Mouse (Mus musculus) adrenal gland, postnatal 10 days (tissue): ENCODE measurements around the gene Cntnap1. TPM values are rescaled to one million over a fixed set of nuclear protein-coding genes. Genes with fewer than 3 reads are reported as not detected.
"Not testable (repeated sequence)": the region's sequence is repeated elsewhere in the genome, so short reads cannot be mapped to it uniquely, and the experiment has no call there.

ENCODE experiments used
- DNase-seq: peaks from one replicate; pipeline ENCODE4 v3.0.0; 2021; ENCODE audit warnings: mixed read lengths
- long read RNA-seq, 2 experiments: library from polyadenylated mRNA; stranded (forward); transcript quantifications; one replicate each; pipeline ENCODE4 v2.0.0; 2021
- total RNA-seq, 2 experiments: library from RNA; stranded (reverse); gene quantifications; 2 replicates each; pipeline ENCODE4 v1.2.3; 2021

The Cntnap1 gene
- total RNA-seq = 10 to 100 TPM; 12.1 to 15.9 TPM
- long read RNA-seq, experiment 1 = 0 reads
- long read RNA-seq, experiment 2, full-length matches to known transcripts = 1 of 2 reads
- long read RNA-seq, experiment 2, partial matches to known transcripts = 0 of 2 reads
- long read RNA-seq, experiment 2, other reads (novel, unspliced or antisense) = 1 of 2 reads

DNA sequence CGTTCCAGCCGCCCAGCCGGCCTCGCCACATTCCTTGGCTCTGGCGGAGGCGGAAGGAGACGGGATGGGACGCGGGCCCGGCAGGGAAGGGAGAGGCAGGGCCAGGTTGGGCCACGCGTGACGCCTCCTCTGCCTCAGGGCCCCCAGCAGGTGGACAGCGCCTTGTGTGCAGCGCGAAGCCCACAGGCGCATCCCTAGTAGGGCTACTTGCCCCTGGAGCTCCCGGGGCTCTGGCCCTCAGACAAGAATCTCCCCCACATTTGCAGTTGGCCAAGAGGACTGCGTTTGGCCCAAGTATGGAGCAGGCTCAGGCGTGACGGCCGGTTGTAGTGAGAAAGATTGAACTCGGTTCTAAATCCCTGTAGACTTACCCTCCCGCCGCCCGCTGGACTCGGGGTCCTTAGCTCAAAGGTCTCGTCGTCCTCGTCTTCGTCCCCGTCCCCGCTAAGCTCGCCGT lies at the start of gene Cntnap1:
Cntnap1 (plus strand) TSS at position 170 of the 457 bp plus-strand sequence.
- DNase-seq = peak; percentile 77

DNA sequence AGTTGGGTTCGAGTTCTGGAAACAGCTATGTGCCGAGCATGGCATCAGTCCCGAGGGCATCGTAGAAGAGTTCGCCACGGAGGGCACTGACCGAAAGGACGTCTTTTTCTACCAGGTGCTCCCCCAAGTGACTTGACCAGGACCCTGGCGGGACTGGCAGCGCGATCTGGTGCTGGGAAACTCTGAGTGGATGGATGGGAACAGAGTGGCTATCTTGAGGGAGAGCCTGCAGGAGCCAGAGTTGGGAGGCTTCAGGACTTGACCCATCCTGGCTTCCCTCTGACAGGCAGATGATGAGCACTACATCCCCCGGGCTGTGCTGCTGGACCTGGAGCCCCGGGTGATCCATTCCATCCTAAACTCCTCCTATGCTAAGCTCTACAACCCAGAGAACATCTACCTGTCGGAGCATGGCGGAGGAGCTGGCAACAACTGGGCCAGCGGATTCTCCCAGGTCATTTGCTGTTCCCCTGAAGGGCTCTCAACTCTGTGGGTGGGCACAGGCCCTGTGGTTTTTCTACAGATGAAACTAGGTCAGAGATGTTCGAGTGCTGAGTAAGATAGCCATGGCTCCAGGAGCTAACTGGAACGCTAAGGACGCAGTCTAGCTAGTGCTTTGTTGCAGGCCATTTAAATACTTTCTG lies 49.7 kb upstream of the Cntnap1 start:
- no peak for DNase-seq

DNA sequence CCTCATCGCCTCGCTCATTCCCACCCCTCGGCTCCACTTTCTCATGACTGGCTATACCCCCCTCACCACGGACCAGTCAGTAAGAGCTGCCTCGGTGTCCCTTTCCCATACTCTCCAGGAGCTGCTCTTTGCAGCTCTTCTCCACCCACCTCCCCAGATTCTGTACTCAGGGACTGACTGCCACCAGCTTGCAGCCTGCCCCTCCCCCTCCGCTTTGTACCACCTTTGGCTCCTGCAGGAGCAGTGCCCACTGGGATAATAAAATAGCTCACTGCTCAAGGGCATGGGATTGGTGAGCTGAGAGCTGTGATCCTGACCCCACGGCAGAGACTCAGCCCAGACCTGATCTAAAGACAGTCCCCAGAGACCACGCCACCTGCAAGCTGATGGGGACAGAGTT lies 45.8 kb upstream of the Cntnap1 start:
- not testable (repeated sequence) for DNase-seq

DNA sequence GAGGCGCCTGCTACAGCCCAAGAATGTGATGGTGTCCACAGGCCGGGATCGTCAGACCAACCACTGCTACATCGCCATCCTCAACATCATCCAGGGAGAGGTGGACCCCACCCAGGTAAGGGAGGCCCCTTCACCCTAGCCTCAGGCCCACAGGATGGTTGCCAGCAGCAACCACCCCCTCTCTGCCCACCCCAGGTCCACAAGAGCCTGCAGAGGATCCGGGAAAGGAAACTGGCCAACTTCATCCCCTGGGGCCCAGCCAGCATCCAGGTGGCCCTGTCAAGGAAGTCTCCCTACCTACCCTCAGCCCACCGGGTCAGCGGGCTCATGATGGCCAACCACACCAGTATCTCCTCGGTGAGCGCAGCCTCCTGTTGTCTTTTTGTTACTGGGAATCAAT lies 45.3 kb upstream of the Cntnap1 start:
- not testable (repeated sequence) for DNase-seq

DNA sequence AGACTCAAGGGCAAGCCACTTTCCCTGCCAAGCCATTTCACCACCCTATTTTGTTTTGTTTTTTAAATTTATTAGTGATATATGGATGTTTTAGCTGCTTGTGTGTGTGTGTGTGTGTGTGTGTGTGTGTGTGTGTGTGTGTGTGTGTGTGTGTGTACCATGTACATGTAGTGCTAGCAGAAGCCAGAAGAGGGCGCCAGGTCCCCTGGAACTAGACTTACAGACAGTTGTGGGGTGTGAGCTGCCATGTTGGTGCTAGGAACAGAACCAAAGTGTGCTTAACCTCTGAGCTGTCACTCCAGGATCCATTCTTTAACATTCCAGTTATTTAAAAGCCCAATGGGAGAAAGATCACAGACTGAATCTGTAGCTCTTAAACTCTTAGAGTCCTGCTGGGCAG lies 43.2 kb upstream of the Cntnap1 start:
- no peak for DNase-seq

DNA sequence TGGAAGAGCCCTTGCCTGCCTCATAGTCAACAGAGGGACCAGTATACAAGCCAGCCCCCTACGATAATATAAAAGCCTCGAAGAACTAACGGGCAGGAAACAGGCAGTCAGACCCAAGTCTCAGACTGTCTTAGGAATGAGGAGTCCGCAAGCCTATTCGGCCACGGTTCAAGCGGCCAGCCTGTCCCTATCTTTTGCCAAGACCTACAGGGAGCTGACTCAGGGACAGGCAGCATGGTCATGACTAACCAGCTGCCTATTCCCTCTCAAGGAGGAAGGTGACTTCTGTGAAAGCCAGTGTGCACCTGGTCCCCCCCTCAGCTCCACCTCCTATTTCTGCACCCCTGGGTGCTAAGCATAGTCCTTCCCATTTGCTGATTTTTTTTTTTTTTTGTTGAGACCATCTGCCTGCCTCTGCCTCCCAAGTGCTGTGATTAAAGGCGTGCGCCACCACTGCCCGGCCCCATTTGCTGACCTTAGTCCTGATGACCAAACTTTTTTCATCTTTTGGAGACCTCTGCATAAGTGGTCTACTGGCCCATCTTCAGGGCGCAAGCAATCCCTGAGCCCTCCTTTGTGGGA lies 41.2 kb upstream of the Cntnap1 start:
- peak; percentile 40 for DNase-seq

DNA sequence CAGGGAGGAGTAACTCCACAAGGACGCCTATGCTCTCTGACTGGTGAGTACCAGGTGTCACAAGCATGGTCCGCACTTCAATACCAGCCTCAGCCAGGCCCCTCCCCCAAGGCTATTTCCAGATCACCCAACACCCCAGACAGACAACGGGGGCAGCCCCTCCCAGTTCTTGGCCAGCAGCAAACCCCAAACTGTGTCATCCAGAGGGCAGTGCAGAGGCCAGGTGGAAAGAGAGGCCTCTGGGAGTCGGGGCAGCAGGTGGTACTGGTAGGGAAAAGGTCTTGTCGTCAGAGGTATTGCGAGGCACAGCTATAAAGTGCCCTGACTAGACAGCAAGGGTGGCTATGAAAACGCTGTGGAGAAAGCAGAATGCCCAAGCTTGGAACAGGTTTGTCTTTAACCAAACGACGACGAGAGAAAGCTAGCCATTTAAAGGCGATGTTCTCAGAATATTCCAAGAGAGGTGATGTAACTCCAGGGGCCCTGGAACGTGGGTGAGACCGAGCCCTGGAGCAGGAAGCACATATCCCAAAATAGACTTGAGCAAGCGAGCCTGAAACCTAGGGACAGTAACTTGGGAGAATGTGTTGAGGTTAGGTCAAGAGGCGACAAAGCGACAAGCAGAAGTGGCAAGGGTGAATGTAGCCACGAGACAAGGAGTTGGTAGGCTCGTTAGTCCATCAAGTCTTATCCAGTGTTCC lies 40.1 kb upstream of the Cntnap1 start:
- peak; percentile 54 for DNase-seq

DNA sequence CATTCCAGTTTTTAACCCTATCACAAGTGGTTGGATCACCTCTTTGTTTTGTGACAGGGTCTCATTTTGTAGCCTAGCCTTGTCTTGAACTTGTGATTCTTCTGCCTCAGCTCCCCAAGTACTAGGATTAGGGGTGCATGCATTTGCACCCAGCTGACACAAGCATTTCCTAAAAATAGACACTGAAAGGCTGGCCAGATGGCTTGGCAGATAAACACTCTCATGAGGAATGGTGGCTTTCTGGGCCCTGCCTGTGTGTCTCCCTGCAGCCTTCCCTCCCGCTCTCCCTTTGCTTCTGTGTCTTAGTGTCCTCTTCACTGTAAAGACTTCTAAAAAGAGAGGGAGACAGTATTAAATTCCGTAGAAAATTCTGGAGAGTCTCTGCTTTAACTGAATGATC lies 39.1 kb upstream of the Cntnap1 start:
- no peak for DNase-seq

DNA sequence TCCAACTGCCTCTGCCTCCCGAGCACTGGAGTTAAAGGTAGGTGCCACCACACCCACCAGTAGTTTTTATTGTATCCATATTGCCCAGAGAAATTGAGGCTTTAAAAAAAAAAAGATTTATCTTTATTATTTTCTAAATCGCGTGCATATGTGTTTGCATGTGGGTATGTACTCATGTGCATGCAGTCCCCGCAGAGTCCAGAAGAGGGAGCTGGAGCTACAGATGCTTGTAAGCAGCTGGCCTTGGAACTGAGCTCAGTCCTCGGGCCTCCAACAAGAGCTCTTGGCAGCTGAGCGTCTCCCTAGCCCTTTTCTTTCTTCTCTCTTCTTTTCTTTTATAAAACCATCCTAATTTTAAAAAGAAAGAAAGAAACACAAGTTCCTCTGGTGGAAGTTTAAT lies 38.6 kb upstream of the Cntnap1 start:
- DNase-seq = peak; percentile 56

DNA sequence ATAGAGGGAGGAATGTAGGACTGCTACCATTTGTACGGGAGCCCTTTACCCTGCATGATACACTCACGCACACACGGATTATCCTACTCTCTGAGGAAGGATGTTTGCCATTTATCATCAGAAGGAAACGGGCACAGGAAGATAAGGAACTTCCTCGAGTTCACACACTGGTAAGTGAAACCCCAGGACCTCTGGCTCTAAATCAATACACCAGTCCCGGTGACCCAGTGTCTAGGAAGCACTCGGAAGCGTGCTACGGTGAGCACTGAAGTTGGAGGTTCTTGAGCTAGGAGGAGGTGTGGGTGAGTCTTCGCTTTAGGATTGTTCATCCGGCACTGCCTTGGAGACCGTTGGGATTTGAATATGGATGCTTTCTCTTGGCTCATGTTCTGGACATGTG lies 37.3 kb upstream of the Cntnap1 start:
- DNase-seq = no peak

DNA sequence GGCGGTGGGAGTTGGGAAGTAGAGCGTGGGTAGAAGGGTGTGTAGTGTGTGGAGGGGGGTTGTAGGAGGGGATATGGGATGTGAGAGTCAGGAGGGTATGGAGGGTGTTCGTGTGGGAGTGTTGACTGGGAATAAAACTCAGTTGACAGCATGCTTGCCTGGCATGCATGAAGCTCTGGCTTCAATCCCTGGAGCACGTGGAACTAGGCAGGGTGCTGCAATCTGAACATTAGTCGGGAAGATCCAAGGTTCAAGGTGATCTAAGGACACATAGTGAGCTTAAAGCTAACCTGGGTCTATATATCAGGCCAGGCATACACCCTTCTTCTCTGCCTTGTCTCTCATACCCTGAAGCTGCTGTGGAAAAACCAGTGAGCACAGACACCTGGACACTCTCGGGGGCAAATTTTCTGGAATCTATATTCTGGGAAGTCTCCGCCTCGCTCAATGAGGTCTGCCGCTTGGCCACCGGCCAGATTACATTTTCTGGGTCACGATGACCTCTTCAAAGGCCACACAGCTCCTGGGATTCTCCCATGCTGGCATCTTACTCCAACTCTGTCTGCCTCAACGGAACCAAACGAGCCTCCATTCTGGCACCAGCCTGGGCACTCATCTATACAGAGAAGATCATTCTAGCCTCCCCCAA lies 36.0 kb upstream of the Cntnap1 start:
- DNase-seq = peak; percentile 78

DNA sequence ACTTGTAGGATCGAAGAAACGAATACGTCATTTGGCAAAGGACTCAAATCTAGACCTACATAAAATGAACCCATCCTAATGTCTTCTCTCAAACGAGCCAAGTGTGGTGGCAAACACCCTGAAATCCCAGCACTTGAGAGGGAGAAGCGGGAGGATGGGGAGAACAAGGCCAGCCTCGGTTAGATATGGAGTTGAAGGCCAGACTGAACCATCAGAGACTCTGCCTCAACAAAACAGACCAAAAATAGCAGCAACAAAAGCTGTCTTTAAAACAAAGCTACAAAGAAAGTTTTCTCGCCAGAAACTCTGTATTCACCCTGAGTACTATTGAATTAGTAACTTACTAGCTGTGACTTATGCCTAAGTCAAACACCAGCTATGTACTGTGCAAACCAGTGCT lies 33.3 kb upstream of the Cntnap1 start:
- DNase-seq = no peak

DNA sequence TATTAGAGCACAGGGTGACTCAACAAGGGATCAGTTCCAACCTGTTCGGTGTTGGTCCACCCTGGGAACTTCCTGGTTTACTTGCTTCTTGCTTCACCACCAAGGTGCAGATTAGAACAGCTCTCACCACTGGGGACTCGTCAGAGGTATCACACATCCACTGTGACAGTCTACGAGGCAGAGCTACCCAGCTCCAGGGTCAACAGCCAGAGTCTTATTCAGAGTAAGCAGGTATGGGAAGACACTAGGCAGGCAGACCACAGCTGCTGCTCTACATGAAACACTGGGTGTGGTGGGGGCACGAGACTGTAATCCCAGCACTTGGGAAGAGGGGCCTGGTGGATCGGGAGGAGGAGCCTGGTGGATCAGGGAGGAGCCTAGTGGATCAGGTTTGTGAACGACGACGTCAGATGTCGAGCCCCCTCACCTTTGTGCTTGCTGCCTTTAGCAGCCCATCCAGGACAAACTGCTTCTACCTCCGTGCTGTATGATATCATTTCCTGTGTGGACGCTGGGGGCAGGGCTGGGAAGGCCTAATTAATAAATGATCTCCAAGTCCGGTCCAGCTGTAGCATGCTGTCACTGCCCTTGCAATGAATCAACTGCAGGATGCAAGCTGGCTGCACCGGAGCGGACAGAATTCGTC lies 31.7 kb upstream of the Cntnap1 start:
- DNase-seq = peak; percentile 61

DNA sequence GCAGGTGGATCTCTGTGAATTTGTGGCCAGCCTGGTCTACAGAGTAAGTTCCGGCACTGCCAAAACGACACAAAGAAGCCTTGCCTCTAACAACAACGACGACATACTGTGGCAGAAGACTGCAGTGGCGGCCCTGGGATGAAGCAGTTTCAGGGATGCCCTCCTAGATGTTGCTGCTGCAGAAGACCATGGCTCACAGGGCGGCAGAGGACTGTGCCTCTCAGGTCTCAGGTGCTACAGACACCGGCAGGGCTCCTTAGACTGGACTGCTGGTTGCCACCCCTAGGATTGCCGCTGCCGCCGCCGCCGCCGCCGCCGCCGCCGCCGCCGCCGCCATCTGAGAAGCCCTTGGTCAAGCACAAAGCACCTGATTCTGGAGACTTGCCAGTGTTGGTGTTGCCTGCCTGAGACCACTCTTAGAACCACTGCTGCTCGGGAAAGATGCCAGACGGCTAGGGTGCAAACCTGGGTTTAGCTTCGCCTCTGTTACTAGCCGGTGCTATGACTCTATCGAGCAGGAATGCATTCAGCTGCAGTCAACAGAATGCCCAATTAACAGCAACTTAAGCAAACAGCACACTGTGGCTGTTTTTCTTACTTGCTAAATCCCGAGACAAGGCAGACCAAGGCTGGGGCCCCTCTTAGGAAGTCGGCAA lies 30.0 kb upstream of the Cntnap1 start:
- no peak for DNase-seq

DNA sequence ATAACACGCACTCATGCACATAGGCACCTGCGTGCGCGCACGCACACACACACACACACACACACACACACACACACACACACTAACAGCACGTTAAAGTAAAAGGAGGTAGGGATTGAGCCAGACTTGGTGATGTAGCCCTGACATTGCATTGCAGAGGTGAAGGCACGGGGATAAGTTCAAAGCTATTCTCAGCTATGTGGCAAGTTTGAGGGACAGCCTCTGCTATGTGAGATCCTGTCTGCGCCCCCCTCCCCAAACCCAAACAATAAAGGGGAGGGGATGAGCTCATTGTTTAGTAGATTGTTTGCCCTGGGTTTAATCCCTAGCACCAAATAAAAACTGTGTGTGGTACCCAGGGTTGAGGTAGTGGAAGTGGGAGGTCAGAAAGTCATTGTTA lies 29.2 kb upstream of the Cntnap1 start:
- DNase-seq = no peak

DNA sequence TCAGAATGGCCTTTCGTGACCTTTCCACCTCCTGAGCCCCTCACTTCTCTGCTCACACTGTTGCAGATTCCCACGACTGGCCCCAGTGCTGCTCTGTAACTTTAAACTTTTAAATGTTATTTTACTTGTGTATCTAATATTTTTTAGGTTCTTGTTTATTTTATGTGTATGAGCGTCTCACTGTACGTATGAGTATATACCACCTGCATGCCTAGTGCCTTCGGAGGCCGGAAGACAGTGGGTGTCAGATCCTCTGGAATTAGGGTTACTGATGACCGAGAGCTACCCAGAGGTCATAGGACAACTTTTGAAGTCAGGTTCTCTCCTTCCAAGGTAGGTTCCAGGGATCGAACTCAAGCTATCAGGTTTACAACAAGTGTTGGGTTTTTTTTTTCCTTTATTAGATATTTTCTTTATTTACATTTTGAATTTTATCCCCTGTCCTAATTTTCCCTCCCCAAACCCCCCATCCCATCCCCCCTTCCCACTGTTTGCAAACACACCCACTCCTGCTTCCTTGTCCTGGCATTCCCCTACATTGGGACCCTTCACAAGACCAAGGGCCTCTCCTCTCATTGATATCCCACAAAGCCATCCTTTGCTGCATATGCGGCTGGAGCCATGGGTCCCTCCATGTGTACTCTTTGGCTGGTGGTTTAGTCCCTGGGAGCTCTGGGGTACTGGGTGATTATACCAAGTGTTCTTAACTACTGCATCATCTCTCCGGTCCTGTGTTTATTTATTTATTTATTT lies 27.9 kb upstream of the Cntnap1 start:
- no peak for DNase-seq

DNA sequence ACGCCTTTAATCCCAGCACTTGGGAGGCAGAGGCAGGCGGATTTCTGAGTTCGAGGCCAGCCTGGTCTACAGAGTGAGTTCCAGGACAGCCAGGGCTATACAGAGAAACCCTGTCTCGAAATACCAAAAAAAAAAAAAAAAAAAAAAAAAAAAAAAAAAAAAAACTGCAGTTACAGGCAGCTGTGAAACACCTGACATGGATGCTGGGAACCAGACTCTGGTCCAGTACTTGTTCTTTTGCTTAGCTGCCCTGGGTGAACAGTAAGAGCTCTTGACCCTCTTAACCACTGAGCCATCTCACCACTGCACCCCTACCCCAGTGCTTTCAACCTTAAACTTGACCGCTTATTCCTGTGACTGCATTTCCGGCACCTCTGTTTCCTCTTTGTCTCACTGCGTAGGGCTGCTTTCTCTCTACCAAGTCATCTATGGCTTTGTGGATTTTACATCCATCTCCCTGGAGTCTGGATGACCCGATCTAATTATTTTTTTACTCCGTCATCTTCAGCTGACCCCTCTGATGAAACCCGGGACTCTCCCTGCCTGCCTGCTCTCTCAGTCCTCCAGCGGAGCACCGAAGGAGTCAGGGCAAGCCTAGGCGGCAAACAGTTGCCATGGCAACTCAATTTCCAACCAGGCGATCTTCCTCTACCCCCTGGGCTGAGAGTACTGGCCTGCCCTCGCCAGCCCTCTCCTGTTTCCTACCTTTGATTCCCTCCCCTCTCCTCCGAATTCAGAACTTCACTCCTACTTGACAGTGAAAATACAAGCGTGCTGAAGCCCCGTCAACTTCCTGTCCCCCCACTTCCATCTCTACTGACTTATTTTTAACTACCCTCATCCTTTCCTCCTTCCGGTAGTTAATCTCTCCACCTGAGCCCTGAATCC lies 26.7 kb upstream of the Cntnap1 start:
- peak; percentile 47 for DNase-seq

DNA sequence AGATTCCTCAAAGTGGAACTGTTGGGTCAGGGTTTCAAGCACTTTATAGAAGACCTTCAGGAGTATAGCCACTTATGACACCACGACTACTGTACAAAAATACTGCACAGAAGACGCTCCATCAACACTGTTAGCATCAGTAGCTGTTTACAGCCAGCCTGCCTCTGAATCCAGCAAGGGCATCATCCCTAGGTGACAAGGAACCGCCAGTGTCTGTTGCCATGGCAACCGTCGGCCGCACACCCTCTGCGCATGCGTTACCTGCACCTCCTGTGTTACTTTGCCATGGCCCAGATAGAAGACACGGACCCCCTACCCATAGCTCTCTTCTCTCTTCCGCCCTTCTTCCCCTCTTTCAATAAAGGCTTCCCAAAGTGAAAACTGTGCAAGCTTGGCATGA lies 23.9 kb upstream of the Cntnap1 start:
- DNase-seq = no peak

DNA sequence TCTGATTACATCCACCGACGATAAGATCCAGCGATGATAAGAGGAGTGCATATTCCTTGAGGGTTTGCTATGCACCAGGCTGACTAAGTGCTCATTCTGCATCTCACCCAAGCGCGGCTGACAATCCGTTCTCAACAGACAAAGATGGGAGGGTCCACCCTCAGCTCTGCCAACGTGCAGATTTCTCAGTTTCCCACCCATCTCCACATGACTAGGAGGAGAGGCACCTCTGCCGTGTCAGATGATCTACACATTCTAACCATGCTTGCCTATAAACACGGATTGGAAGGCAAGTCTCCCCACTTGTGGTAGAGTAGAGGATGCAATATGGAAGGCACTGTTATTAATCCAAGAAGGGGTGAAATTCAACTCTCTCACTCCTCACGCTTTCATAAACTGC lies 21.6 kb upstream of the Cntnap1 start:
- DNase-seq = no peak
